Mouse (Mus musculus) testis, adult 2 months (tissue): ENCODE data around the gene Hltf.

Experiments used
- CTCF ChIP-seq: fragments of 200-500 bp; IDR thresholded peaks from 2 replicates; pipeline ENCODE4 v1.5.1; 2012; ENCODE audit warnings: low read depth, mild to moderate bottlenecking, inconsistent platforms, low read length, moderate library complexity; ENCODE audit not compliant: control insufficient read depth, insufficient read depth, insufficient replicate concordance
- POLR2A ChIP-seq: fragments of 200-500 bp; IDR thresholded peaks from 2 replicates; pipeline ENCODE4 v1.6.1; 2012; ENCODE audit warnings: low read depth, mild to moderate bottlenecking, inconsistent platforms, low read length, moderate library complexity; ENCODE audit not compliant: control insufficient read depth

DNA sequence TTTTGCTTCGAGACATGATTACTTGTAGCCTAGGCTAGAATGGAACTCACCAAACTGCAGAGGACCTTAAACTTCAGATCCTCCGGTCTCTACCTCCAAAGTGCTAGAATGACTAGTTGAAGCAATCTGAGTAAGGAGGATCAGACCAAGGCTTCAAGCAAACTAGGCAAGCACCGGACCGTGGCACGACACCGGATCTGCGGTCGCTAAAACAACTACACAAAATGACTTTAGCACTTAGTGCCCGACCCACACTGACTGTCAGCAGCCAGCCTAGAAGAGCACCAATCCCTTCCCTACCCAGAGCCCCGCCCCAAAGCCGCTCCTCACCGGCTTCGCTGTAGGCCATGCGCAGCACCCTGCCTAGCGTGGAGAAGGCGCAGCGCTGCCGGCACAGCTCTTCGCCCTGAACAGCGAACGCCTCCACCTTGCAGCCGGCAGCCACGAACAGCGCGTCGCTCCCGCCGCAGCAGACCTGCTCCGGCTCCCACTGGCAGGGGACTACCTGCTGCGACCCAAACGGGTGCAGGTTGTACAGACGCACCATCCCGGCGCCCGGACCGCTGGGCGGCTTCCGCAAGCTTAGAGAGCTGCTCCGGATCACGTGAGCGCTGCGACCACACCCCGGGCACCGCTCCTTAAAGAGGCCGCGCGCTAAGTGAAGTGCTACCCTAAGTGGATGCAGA, 22.7 kb upstream of the Hltf start, which contains the start of gene Hps3:
- TF ChIP-seq CTCF (no peak), POLR2A (peak; percentile 44; the same call in 1 of the 2 replicates)
